Mouse (Mus musculus) heart, adult 9 months (tissue): ENCODE results near the gene Spop.
"Not testable (repeated sequence)": the region's sequence is repeated elsewhere in the genome, so short reads cannot be mapped to it uniquely, and the experiment has no call there.

Experiments
- DNase-seq, 2 experiments: peaks; one replicate each; pipeline ENCODE4 v3.0.0; 2022; ENCODE audit warnings: low spot score in 2 of 2

Spop gene

DNA sequence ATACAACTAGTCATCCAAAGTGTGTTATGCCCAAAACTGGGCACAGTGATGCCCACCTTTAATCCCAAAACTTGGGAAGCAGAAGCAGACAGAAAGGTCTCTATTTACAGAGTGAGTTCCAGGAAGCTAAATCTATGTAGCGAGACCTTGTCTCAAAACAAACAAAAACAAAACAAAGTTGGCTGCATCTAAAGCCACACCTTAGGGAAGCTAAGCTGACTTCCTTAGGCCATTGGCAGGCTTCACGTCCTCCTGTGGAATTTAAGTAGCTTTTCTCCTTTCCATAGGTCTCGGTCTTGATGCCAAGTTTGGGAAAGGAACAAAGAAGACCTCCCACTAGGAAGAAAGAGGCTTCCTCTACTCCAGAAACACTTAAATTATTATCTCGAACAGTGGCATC, 22.7 kb upstream of the Spop start:
- no peak for DNase-seq

DNA sequence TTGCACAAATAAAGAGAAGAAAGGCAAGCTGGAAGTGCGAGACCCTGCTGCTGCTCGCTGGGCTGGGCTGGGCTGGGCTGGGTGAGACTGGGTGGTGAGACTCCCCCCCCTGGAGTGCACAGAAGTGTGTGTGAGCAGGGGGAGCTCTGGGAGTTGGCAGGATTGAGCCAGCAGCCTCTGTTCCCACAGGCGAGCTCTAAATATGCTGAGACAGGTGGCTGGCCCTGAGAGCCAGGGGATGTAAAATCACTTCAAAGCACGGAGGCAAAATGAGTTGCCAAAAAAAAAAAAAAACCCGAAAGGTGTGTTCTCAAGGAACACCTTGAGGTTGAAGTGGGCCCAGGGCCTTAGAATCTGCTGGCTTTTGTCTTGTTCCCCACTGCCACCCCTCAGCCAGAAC, 22.1 kb upstream of the Spop start:
- DNase-seq: peak in 1 of 2 experiments; percentile 38

DNA sequence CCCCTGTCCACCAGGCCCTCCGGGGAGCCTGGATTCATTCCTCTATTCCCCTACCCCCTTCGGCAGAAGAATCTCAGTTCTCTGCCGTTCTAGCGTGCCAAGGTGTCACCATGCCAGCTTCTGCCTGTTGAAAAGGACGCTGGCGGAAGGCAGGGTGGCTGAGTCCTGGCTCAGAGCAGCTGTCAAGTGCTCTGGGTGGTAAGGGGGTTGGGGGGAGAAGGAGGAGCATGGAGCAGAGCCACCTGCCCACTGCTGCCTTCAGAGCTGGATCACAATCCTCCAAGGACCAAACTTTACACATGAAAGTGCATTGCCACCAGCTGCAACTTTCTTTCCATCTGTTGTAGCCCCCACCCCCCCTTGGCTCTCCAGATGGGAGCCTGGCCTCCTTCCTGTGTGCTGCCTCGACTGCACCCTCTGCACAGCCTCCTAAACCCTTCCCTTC, 21.6 kb upstream of the Spop start:
- DNase-seq: peak; percentile 50 to 65

DNA sequence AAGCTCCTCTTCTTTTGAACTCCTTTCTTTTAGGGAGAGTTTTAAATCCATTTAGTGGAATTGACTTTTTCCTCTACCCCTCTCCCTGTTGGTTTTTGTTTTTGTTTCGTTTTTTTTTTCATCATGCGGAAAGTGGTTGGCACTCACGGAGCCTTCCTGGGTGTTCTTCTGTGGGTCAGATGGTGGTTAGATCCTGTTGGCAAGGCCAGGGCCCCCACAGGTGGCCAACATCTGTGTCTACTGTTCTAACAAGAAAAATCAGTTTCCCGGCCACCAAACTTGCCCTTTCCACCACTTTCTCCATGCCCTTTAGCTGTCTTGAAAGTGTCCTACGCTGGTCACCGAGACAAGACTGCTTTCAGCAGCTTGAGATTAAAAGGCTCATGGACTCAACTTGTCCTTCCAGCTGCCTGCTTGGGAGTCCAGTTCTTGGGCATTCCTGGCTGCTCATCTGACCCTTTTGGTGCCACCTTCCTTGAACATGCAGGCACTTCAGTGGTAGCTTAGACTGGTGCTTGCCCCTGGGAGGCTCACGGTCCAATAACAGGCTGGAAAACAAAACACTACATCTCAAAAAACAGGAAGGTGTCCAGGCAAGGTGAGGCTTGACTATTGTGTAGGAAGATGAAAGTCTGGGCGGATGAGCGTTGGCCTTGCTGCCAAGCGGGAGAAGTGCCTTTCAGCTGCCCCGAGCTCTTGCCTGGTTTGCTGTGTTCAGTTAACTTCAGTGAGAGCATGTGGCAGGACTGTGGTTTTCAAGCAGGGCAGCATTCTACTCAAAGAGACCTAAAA, 21.0 kb upstream of the Spop start:
- DNase-seq: no peak

DNA sequence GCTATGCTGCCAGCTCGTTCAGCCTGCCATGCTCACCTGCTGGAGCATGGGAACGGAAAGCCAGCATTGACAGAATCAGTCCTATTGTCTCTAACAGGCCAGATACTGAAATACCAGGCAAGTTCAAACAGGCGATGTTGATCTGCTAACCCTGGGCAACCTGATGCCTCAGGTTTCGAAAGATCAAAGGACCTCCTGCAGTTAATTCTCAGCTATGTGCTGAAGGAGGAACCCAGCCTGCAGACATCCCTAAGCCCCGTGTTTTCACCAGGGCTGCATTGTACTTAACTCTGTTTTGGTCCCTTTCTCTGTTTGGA, 20.4 kb upstream of the Spop start:
- DNase-seq: no peak

DNA sequence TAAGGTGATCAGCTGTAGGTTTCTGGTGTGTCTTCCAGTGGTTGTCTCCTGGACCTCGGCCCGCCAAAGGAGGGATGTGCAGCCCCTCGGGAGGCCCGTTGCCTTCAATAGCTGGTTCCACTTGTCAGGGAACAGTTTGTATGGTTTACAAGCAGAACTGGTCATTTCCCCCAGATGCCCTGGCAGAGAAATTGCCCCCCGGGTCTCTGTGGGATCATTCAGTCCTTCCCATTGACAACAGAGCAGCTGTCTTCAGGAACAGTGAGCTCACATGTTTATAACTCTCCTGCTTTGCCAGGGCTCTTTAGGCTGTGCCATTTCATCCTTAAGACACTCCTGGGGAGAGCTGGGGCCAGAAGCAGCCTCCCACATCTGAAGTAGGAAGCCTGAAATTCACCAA, 19.8 kb upstream of the Spop start:
- no peak for DNase-seq

DNA sequence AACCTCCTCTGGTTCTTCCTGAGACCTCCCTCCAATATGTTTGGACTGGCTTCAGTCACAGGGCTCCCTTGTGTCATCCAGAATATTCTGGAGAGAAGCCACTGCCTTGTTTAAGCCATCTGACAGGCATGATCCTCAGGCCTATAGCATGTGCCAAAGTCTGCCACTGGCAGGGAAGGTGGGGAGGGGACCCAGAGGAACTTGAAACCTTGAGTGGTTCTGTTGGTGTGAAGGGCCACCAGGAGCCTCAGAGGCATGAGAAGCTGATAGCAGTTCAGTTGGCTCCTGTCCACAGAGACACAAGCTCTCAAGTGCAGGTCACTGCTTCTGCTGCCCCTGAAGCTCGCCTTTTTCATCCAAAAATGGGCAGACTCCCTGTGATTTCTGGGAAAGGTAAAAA, 17.3 kb upstream of the Spop start:
- DNase-seq: no peak

DNA sequence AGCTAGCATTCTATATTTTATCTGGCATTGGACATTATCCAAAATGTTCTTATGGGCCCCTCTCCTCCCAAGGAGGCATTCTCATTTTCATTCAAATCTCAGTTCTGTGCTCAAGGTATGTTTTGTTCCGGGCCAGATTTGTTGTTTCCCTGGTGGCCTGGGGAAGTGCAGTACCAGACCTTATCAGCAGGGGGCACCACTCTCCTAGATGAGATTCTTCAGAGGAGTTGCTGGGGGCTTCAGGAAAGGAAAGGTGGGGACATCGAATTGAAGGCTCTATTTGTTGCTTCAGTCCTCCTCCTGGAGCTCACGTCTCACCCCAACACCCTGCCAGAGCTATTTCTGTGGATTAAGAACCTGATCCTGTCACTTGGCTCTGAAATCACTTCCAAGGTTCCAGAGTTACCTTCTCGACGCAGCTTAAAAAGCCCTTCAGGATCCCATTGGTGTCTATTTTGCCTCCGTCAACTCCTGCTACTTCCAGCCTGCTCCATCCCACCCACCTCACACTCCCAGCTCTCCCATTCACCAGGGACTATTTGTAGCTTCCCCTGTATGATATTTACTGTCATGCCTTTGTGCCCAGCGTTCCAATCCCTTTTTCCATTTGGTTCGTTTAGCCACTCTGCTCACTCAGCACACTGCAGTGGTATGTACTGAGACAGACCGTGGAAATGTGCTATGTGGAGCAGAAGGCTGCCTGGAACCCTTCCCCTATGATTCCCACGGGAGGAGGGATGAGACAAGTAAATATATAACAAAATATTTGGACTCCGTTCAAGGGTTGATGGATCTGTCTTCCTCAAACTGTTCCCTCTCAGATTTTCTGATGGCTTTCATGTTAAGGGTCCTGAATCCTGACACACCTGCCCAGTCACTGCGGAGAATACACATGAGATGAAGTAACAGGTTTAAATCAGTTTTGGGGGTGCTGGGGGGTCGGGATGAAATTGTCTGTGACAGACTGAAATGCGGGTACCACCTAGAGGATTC, 15.7 kb upstream of the Spop start:
- DNase-seq: peak in 1 of 2 experiments; percentile 68

DNA sequence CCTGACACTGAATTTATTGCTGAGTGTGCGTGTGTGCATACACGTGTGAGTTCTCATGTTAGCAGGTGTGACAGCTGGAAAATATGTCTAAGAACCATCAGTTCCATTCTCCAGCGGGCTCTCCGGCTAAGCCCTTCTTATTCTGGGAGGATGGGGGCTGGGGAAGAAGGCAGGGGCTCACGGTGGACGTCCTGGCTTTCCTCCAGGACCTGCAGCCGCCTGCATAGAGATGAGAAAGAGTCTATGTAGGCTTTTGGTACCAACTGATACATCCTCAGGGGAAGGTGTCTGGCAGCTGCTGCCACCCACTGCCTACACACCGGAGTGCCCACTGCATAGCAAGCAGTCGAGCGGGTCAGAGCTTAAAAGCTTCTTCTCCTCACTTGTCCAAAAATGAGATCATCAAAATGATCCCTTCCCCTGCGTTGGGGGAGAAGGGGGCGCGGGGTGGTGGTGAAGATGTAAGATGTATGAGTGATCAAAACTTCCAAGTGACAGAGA, 14.3 kb upstream of the Spop start:
- DNase-seq: no peak

DNA sequence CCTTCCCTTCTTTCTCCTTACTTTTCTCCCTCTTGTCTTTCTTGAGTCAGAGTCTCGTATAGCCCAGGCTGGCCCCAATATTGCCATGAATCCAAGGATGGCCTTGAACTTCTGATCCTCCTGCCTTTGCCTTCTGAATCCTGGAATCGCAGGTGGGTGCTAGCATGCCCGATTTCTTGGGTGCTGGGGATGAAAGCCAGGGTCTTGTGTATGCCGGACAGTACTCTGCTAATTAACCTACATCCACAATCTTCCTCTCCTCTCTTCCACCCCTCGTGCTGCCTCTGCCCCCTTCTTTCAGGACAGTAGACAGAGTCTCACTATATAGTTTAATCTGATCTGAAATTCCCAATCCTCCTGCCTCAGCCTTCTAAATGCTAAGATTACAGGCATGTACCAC, 12.3 kb upstream of the Spop start:
- DNase-seq: no peak

DNA sequence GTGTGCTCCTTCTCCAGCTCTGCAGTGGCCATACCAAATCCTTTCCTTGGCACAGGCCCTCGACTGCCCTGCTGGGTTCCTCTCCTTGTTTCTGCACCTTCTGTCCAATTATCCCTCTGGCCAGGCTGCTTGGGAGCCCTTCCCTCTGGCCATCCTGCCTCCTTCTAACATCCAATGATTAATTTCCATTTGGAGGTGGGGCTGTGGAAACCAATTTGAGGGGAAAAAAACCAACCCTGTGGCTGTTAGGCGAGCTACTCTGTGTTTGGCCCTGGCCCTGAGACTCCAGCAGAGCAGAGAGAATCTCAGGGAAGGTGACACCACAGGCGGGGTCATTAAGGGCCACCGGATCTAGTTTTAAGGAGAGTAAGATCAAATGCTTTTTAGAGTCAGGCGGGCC, 11.7 kb upstream of the Spop start:
- DNase-seq: peak in 1 of 2 experiments; percentile 36

DNA sequence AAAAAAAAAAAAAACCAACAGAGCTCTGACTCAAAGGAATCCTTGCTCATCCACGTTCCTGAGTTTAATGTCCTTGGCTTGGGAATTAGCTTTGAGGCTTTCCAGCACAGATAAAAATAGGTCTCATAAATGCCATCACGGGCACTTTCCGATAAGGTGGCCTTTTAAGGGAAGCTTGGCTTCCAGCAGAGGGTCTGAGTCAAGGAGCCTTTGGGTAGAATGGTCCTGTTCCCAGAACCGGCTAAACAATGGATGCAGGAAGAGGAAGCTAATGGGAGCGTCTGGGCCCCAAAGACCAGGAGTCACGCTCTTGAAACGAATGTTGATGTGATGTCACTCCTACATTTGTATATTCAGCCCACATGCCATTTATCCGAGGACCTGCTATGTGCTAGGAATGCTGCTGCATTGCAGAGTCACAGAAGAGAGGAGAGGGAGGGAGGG, 11.2 kb upstream of the Spop start:
- DNase-seq: peak; percentile 68 to 69

DNA sequence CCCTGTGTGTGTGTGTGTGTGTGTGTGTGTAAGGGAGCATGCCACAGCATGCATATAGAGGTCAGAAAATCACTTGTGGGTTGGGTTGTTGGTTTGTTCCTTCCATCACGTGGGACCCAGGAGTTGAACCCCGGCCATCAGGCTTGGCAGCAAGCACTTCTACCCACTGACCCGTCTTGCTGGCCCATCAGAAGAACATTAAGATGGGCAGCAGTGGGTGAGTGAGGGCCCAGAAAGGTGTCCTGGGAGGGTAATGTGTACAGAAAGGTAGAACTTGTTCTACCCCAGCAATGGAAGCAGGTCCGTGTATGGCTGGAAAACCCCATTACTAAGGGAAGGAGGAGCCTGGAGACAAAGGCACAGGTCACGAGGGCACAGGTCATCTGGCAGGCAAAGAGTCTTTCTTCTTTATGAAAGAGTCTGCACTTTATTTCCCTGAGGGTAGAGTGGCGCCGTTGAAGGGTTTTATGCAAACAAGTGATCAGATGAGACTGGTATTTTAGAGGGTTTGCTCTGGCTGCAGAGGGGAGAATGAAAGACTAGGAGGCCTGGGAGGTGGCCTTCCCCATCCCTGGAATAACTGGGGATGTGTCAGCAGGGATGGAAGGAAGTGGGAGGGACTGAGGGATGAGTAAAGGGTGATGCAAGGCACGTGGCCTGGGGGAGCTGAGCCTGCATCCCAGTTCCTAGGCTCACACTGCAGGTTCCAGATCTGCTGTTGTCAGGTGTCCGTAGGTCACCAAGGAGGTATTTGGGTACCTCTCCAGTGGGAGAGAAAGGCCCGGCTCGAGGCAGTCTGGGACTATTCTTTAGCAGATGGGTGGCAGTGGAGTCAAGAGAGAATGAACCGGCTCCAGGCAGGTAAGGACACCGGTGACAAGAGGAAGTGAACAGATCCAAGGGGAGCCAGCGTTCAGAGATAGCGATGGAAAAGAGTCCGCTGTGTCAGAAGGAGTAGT, 10.2 kb upstream of the Spop start:
- DNase-seq: no peak

DNA sequence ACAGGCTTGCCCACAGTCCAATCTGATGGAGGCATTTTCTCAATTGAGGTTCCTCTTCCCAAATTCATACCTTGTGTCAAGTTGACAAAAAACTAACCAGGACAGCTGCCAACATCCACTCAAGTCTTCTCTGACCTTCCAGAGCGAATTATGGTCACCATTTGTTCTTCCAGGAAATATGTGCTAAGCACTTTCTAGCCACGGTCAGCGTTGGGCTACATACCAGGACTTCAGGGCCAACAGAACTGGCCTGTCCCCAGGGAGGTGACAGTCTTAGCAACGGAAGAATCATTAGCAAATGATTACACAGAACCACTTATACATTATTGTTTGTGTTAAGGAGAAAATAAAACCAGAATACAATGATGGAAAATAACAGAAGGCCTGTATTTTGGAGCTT, 8.1 kb upstream of the Spop start:
- peak in 1 of 2 experiments; percentile 36 for DNase-seq

DNA sequence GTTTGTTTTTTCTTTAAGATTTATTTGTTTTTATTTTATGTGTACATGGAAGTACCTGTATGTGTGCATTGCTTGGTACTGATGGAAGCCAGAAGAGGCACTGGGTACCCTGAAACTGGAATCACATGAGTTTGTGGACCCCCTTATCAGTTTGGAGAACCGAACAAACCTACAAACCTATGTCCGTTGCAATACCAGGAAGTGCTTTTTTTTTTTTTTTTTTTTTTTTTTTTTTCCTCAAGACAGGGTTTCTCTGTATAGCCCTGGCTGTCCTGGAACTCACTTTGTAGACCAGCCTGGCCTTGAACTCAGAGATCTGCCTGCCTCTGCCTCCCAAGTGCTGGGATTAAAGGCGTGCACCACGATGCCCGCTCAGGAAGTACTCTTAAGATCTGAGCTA, 7.5 kb upstream of the Spop start:
- not testable (repeated sequence) for DNase-seq

DNA sequence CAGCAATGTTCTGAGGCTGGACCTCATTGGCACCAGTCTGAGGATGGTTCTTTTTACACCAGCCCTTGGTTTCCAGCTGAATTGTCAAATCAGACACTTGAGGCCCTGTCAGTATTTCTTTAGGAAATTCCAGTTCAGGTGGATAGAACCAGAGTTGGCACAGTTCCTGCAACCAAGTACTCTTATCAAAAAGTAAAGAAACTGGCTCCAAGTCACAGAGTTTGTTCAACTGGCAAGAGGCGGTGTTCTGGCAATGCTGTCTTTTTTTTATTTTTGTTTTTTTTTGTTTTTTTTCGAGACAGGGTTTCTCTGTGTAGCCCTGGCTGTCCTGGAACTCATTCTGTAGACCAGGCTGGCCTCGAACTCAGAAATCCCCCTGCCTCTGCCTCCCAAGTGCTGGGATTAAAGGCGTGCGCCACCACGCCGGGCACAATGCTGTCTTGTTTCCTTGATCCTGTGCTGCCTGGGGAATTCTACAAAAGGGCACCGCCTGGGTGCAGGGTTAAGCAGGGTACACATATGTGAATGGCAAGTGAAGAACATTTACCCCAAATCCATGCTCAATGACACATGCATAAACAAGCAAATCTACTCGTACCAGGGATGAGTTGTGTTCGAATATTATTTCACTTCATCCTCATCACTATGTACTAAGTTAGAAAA, 4.3 kb upstream of the Spop start:
- no peak for DNase-seq

DNA sequence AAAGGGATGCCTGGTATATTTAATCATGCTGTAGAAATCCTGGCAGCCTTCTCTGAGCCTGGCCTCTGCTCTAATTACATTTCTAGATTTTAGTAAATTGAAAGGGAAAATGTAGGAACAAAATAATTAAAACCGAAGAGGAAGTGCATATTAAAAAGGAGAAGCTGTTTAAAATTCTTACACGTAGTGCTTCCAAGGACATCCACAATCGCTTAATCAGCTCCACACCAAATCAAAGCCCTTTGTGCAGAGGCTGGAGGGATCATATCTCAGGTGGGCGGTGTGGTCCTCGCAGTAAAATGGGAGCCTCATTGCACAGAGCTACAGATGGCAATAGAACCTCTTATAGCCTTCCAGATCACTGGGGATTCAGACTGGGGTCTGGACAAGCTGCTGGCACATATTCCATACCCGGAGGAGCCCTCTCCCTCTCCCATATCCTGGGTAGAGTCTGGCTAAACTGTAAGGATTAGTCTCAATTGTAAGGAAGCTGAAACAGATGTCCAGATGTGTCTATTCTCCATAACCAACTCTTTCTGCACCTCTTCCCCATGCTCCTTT, 2.3 kb upstream of the Spop start:
- DNase-seq: no peak

DNA sequence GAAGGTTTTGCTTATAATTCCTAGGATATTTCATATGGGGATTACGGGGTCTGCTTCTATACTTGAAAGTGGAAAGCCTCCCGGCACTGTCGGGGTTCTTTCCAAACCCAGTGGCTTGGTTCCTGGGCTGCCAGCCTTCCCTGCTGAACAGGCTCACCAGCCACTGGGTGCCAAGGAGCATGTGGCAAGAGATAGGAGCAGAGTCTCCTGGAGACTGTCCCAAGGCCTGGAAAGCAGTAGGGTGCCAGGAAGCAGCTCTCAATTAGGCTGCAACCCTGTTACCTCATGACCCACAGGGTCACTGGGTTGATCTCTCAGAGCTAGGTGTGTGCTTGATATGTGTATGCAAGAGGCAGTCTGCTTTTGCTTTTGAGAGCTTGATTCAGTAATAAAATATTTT, 1.3 kb upstream of the Spop start:
- DNase-seq: peak in 1 of 2 experiments; percentile 45

DNA sequence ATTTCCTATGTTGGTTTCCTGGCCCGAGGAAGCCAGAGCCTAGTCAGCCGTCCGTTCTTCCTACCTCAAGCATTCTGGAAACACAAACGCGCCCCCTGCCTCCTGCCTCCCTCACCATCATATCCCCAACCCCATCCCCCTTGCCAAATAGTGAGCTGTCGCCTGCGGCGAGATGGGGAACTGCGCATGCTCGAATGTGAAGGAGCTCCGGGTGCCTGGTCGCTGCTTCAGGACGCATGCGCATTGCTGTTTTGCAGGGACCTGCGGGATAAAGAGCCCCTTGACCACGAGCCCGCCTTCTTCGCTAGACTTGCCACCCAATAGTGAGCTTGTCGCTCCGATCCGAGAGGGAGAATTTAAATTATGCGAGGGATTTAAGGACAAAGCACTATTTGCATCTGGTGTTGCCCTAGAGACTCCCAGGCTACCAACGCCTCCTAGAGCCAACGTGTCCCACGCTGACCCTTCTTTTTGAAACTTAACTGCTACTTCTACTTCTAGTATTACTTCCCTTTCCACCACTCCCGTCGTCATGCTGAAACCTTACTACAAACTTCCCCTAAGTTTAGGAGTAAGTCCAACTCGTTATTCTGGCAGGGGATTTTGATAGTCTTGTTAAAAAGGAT, 769 bp downstream of the Spop start:
- DNase-seq: peak; percentile 96 to 97

DNA sequence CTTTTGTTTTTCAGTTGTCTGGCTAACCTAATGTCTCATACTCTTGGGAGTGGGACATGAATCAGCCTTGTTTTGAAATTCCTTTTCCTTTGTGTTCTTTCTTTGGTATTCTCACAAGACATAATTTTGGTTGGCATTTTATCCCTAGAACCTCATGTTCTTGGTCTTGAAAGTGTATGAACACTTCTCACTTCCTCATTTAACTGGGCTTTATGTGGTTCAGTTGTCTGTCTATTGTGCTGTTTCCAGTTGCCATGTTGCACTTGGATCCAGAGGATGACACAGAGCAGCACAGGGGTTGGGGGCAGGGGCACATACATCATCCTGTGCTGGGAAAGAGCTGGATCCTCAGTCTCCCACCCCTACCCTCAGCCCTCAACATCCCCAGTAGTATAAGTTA, 2.1 kb downstream of the Spop start:
- no peak for DNase-seq
